Mouse (Mus musculus) retina, postnatal 1 day (tissue): ENCODE results near the gene 9830107B12Rik.
"Not testable (repeated sequence)": the region's sequence is repeated elsewhere in the genome, so short reads cannot be mapped to it uniquely, and the experiment has no call there.

Experiments
- DNase-seq: peaks from one replicate; pipeline ENCODE4 v3.0.0-alpha.2; 2012

9830107B12Rik gene

DNA sequence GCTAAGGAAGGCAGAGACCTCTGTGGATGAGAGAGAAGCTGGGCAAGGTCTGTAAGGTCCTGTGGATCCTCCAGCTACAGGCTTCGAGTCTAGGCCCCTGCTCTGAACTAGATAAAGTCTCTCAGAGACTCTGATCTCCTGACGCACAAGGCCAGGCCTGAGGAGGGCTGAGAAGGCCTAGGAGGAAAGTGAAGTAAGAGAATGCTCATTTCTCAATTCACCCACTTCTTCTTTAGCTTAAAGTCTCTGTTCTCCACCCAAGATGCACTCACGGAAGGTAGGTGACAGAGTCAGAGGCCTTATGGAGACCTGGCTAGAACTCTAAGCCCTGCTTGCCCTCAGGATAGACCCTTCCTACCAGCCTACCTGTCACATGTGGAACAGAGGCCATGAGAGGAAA is at the start of gene 9830107B12Rik:
9830107B12Rik (minus strand) TSS at position 149 of the 400 bp plus-strand sequence.
- no peak for DNase-seq

- DNase-seq, result no peak
Measured at GRCm38 (mm10) chr17:48192366-48192765, 46.3 kb upstream of the 9830107B12Rik start.

DNA sequence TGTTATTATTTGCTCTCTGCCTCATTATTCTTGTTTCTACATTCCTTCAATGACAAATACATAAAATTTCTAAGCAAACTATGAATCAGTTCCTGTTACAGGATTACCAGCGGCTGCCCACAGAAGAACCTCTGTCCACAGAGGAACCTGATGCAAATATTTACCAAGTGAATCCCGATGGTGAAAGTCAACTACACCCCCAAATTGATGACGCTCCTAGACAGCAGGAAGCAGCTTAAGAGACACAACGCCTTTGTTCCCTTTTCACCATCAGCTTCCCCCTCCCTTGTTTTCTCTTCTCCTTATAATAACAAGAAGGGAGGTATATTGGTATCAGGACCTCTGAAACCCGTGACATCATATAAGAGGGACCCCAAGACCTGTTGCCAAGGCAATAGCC is 39.2 kb upstream of the 9830107B12Rik start:
- no peak for DNase-seq

- DNase-seq, result not testable (repeated sequence)
Measured at GRCm38 (mm10) chr17:48167103-48167502, 21.0 kb upstream of the 9830107B12Rik start, which contains the start of gene A530064D06Rik. Gene A530064D06Rik, minus strand, starts transcription at chr17:48167275.

GRCm38 (mm10) chr17:48157382-48158076 is 11.5 kb upstream of the 9830107B12Rik start:
- no peak for DNase-seq

DNA sequence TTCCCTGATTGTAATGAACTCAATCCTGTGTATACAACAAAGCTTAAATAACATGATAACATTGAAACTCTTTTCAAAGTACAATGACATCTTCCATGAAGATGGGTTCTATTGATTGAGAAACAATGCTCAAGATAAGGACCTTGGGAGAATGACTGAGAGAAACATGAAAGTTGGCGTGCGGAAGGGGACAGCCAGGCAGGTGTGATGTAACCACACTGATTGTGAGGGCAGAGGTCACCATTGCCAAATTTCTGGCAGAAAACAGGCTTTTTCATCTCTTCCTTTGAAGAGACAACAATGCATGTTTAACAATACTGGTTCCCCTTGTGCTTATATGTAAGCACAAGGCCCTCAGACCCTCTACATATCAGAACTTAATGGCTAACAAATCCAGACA is 13.3 kb downstream of the 9830107B12Rik start:
- DNase-seq, result no peak

DNA sequence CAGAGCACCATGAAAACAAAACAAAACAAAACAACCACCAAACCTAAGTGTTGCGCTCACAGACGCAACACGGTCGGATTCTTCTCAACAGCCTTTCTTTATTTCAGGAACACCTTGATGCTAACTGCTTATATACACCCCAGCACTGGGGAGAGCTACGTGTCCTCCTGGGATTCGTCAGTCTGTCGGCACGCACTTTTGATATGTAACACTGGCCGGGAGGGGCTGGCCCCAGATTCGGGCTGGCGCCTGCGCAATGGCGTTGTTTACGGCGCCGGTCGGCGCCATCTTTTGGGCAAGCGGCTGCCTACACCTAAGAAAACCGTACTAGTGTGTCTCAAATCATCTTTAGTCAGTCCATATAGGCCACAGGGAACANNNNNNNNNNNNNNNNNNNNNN is 25.6 kb downstream of the 9830107B12Rik start:
- DNase-seq, result no peak

- DNase-seq, result peak; percentile 84
Measured at GRCm38 (mm10) chr17:48119656-48120055, 26.4 kb downstream of the 9830107B12Rik start.

GRCm38 (mm10) chr17:48118570-48118969 is 27.5 kb downstream of the 9830107B12Rik start:
- DNase-seq, result no peak

GRCm38 (mm10) chr17:48110547-48111287 is 35.4 kb downstream of the 9830107B12Rik start:
- DNase-seq, result peak; percentile 70

GRCm38 (mm10) chr17:48108520-48108919 is 37.5 kb downstream of the 9830107B12Rik start:
- no peak for DNase-seq

- DNase-seq, result no peak
Measured at GRCm38 (mm10) chr17:48107862-48108261, 38.2 kb downstream of the 9830107B12Rik start.

GRCm38 (mm10) chr17:48107333-48107732 is 38.7 kb downstream of the 9830107B12Rik start:
- no peak for DNase-seq

DNA sequence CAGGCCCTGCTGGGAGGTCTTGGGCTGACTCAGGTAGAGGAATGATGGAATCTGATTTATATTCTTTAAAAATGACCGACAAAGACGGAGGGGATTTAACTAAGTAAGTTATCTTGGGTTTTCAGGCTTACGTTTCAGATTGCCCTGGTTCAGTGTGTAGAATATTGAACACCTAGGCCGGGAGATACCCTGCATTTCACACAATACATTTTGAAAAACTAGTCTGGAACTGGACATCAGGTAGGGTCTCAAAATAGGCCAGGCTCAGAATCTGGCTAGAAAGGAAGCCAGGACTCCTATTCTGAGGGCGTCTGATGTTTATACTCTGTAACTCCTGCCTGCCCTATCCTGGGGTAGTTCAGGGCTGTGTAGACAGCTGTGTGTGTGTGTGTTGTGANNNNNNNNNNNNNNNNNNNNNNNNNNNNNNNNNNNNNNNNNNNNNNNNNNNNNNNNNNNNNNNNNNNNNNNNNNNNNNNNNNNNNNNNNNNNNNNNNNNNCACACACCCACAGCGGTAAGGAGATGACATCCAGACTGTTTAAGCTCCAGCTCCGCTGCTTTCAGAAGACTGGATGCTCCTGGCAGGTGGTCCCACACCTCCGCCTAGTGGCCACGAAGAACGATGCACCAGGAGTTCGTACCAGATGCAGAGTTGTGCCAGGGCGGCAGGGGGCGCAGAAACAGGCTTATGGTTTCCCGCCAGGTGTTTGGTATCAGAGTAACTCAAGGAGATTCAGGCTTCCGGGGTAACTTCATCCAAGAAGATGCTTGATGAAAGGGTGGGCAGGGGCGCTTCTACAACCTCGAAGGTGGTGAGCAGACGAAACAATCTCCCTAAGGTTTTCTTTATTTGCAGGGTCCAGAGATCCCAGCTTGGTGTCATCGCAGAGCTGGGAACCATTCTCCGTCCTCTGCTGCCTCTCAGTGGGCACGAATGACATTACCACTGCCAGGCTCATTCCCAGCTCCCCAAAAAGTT is 45.3 kb downstream of the 9830107B12Rik start:
- DNase-seq, result peak; percentile 92

DNA sequence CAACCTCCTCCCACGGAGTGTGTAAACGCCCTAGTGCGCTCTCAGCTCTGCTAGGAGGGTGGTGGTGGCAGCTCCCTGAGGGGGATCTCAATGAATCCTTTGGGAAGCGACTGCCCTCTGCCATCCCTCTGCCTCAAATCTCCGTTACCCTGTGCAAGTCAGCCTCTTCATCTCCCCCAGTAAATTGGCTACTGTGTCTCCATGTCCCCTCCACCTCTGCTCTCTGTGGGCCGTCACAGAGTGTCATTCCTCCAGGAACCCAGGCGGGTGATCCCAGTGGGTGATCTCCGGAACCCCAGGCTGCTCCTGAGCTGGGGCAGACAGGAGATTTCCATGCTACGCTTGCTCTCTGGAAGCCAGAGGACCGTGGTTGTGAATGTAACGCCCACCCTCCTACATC is 46.8 kb downstream of the 9830107B12Rik start:
- DNase-seq, result no peak

DNA sequence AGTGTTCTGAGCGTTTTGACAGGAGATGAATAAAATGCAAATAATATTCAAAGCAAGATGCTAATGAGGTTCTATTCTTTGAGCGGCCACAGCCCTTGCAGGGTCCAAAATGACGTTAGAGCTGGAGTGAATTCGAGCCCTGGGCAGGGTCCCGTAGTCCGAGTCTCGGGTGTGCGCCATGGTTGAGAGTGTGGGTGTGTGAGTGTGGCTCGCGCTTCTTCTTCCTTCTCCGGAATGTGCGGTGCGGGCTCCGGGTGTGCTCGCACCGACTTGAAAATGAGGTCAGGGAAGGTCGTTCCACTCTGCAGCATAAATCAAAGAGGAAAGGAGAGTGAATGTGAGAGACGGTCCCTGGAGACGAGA is 47.6 kb downstream of the 9830107B12Rik start:
- DNase-seq, result peak; percentile 44

GRCm38 (mm10) chr17:48097743-48098527 is 48.1 kb downstream of the 9830107B12Rik start:
- peak; percentile 32 for DNase-seq

- peak; percentile 83 for DNase-seq
Measured at GRCm38 (mm10) chr17:48097011-48097742, 48.9 kb downstream of the 9830107B12Rik start.

- no peak for DNase-seq
Measured at GRCm38 (mm10) chr17:48096321-48096720, 49.7 kb downstream of the 9830107B12Rik start.

- peak; percentile 55 for DNase-seq
Measured at GRCm38 (mm10) chr17:48095718-48096121, 50.3 kb downstream of the 9830107B12Rik start.
